Mouse (Mus musculus): ENCODE data around the gene Slc44a2.
A peak's percentile ranks its signal among the peaks of the same experiment; 100 is the strongest.
"Not testable (repeated sequence)": the region's sequence is repeated elsewhere in the genome, so short reads cannot be mapped to it uniquely, and the experiment has no call there.

Gene Slc44a2

DNA sequence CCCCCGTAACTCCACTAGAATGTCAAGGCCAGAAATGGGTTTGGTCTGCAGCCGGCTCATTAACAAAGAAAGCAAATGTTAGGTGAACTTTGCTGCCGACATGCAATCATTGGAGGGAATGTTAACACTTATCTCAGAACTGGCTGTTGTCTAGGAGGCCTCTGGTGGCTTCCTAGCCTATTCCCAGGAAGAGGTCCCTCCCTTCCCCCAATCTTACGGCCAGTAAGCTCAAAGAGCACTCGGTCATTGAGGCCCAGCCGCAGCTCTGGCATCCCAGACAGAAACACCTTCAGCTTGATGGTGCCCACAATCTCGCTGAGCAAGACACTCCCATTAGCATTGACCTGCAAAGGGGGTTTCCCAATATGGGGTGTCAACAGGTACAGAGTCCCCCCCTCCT lies 15.4 kb upstream of the Slc44a2 start:
- no peak for DNase-seq

GRCm38 (mm10) chr9:21309150-21309741 lies 11.3 kb upstream of the Slc44a2 start:
- peak in 1 of 2 experiments; percentile 21 for DNase-seq

DNA sequence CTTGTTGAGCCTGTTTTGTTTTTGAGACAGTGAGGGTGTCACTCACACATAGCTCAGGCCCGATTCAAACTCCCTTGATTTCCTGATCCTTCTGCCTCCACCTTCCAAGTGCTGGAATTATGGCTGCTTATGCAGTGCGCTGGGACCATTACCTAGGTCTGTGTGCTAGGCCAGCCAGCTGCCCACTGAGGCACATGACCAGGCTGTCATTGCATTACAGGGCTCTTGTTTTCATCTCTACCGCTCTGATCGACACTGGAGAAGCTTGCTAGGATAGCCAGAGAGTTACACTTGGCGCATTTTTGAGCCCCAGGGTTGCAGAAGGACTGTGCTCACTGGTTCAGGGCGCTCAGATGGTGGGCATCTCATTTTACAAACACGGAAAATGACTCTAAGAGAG lies 8.8 kb upstream of the Slc44a2 start:
- no peak for DNase-seq

DNA sequence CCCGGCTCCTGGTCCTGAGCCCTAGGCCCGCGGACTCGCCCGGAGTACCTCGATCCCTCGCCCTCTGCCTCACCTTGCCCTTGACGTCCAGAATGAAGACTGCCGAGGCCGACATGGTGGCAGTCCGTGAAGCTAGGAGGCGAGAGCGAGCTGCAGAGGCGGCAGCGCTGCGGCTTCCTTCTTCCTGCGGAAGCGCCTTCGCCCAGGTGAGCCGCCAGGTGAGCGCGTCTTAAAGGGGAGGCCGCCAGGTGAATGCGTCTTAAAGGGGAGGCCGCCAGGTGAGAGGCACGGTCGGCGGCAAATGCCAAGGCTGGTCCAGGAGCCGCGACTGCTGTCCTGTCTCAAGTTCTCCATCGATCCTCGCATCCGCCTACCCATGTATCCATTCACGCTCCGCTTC lies 8.4 kb upstream of the Slc44a2 start, which contains the start of gene Ap1m2:
Gene Ap1m2, minus strand, starts transcription at position 204 of the 400 bp plus-strand sequence.
- DNase-seq: peak; percentile 50 to 56

GRCm38 (mm10) chr9:21313394-21313793 lies 7.1 kb upstream of the Slc44a2 start:
- peak; percentile 73 to 84 for DNase-seq

DNA sequence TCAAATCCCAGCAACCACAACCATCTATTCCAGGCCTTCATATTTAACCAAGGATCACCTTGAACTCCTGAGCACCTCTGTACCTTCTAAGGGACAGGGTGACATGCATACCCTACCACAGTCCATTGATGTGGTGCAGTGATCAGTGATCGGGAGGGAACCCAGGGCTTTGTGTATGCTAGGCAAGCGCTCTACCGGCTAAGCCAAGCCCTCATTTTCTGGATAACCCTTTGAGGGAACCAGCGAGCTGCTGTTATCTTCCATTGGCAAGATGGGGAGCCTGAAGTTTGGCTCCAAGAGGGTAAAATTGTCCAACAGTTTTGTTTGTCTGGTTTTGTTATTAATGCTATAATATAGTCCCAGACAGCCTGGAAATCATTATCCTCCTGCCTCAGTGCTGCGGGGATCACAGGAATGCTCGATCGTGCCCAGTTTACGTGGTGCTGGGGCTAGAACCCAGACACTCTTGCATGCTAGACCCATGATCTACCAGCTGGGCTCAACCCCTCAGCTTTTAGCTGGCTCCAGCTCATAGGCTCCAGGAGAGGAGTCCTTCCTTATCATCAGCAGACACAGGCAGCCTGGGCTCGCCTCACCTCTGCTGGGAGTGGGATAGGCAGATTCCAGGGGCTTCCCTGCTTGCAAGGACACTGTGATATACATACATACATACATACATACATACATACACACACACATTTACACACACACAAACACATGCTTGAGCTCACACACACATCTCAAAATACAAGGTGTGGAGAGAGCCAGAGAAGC lies 5.9 kb upstream of the Slc44a2 start:
- DNase-seq: no peak

DNA sequence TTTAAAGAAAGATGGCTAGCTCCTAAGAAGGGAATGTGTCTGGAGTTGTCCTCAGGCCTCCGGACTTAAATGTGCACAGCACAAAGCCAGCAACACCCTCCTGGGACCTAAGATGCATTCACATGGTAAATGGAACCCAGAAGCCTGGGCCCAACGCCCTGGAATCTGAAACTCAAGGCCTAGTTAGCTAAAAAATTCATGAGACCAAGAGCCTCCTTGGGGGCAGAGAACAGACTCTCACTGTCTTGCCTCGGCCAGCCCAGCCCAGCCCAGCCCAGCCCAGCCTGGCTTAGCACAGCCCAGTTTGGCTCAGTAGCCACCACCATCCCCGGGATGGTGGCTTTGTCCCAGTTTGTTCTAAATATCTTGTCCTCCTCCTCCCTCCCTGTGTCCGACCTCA lies 5.1 kb upstream of the Slc44a2 start:
- no peak for DNase-seq

DNA sequence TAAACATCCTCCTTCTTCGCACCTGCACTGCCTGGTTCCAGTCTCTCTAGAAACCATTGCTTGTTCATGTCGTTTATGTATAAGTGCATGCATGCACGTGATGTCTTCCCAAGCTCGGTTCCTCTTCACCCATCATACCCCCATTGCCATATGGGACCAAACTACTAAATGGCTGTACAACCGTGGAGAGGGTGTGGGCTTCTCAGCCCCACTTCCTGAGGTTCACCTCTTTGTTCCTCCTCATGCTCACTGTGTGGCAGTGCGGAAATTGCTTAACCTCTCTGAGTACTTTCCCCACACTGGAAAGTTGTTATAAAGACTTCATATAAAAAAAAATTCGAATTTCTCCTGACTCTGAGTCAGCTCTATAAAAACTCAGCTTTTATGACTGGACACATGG lies 3.8 kb upstream of the Slc44a2 start:
- DNase-seq: no peak

GRCm38 (mm10) chr9:21318792-21319191 lies 1.7 kb upstream of the Slc44a2 start:
- no peak for DNase-seq

DNA sequence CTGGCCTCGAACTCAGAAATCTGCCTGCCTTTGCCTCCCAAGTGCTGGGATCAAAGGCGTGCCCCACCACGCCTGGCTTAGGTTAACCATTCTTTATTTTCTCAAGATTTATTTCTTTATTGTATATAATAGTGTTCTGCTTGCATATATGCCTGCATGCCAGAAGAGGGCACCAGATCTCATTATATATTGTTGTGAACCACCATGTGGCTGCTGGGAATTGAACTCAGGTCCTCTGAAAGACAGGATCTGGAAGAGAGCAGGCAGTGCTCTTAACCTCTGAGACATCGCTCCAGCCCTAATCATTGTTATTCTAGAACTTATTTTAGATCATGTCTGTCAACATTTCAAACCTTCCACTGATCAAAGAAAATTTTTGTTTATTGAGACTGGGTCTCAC lies 995 bp upstream of the Slc44a2 start:
- no peak for DNase-seq

DNA sequence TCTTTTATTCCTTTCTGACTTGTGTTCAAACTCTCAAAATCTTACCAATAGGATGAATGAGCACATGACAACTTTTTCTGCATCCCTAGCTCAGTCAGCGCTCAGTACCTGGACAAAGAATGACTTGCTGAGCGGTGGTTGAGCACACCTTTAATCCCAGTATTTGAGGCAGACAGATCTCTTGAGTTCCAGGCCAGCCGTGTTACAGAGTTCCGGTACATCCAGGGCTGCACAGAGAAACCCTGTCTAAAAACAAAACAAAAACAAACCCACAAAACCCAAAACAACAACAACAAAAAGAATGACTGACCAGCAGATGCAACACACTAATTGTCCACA lies 249 bp upstream of the Slc44a2 start:
- no peak for DNase-seq

DNA sequence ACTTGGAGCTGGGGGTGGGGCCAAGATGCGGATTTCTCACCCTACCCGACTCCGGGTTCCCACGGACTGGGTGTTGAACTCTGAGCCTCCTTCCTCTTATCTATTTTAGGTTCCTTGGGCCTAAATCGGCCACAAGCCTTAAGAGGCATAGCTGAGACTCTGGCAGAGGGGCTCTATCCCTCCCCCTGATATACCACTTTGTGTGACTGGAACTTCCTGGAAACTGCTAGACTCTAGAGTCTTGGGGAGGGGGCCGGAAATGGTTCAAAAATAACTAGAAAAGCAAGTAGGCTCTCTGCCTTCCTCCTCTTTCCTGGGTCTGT lies 976 bp downstream of the Slc44a2 start:
- peak; percentile 38 to 42 for DNase-seq

- DNase-seq: no peak
Observed at GRCm38 (mm10) chr9:21322211-21322916, 1.9 kb downstream of the Slc44a2 start.

DNA sequence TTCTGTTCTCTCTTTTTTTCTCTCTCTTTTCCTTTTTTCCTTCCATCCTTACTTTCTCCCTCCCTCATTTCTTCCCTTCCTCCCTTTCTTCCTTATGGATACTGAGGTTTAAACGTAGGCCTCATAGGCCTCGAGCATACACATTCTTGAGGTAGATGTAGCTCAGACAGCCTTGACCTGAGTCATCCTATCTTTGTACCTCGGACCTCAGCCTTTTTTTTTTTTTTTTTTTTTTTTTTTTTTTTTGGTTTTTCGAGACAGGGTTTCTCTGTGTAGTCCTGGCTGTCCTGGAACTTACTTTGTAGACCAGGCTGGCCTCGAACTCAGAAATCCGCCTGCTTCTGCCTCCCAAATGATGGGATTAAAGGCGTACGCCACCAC lies 2.4 kb downstream of the Slc44a2 start:
- not testable (repeated sequence) for DNase-seq

DNA sequence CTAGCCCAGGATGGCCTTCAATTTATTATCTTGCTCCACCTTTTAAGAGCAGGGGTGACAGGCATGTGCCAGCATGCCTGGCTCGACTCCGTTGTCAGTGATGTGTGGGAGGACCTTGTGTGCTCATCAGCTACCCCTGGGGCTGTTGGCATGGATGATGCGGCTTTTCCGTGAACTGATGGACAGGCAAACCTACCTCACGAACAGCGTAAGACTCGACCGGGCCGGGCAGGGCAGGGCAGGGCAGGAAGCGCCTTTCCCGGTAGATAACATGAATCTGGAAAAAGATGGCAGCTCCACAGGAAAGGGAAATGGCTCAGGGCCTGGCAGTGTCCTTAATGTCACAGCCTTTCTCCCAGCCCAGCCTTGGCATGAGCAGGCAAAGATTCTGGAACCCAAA lies 3.8 kb downstream of the Slc44a2 start:
- DNase-seq: peak; percentile 11 to 44

- no peak for DNase-seq
Observed at GRCm38 (mm10) chr9:21327569-21327968, 7.1 kb downstream of the Slc44a2 start.

DNA sequence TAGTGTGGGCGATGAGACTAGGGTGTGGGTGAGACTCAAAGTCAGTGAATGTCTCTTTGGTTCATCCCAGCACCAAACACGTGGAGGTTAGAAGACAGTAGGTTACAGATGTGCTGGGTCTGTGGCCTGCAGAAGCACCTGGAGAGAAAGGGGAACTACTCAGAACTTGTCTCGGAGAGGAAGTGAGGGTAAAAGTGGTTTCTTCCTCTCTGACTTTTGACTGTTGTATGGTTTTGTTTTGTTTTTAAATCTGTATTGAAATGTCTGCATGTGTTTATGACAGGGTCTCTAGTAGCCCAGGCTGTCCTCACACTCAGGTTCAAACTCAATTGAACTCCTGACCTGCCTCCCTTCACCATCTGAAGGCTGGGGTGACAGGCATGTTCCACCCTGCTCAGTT lies 7.5 kb downstream of the Slc44a2 start:
- DNase-seq: no peak

GRCm38 (mm10) chr9:21329041-21329440 lies 8.5 kb downstream of the Slc44a2 start:
- no peak for DNase-seq

DNA sequence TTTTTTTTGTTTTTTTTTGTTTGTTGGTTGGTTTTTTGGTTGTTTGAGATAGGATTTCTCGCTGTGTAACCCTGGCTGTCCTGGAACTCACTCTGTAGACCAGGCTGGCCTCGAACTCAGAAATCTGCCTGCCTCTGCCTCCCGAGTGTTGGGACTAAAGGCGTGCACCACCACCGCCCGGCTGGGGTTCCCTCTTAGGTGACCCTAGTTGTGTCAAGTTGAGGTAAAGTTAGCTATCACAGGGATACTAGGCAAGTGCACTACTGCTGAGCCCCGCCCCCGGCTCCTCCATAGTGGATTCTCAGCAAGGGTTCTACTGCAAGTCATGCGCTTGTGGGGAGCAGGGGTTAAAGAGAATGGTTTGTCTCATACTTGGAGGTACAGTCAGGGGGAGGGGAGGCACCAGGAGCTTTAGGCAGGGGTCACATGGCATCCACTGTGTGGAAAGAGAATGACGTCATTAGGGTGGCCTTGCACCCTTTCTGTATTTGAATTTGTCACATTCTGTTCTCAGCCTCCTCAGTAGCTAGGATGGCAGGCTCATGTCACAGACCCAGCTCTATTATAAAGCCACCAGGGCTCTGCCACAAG lies 9.3 kb downstream of the Slc44a2 start:
- DNase-seq: no peak

DNA sequence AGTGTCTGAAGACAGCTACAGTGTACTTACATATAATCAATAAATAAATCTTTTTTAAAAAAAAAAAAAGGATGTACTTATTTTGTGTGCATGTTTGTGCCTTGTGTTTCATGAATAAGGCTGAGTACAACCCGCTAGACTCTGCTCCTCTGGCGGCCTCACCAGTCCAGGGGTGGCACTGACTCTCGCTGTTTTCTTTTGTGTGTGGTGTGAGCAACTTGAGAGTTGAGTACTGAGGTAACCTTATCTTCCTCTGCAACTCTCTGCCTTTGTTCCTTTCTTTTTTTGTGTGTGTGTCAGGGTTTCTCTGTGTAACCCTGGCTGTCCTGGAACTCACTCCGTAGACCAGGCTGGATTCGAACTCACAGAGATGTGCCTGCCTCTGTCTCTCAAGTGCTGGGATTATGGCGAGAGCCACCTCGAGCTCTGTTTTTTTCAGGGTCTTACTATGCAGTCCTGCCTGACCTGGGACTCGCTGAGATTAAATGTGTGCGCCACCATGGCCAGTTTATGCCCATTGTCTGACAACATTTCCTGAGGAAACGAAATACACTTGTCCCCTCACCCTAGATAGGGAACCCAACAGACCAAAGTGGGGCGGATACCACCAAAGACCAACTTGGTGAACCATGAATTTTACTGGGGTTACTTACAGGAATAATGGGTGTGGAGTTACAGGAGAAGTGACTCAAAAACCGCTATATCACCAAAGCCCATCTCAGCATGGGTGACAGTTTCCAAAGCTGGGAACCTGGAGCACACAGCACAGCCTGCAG lies 11.1 kb downstream of the Slc44a2 start:
- DNase-seq: no peak

DNA sequence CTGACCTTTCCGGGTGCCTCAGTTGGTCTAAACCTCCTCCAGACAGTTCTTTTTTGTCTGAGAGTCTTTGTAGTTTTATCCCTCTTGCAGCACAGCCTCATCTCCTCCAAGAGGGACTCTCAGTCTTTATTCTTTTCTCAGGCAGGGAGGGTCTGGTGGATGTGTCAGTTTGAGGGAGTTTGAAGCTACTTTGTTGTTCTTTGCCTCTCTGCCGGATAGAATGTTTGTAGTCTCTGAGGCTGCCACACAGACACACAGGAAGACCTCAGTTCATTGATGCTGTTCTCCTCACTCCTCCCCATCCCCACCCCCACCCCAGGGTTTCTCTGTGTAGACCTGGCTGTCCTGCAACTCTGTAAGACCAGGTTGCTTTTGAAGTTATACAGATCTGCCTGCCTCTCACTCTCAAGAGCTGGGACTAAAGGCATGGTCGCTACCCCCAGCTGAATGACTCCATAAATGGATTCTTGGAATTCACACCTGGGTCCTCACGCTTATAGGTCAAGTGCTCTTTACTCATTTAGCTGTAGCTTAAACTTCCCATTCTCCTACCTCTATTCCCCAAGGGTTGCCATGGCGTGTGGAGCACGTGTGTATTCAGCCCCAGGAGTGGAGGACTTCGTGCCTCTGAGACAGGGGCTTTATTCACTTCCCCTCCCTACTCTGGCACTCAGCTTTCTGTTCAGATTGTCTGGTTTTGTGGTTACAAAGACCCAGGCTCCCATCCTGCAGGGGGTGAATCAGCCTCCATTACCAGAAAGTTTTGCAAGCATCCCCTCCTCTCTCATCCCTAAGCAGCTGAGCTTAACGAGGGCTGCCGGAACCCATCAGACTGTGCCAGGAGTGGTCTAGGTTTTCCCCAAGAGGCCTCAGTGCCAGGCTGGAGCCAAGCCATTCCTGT lies 11.9 kb downstream of the Slc44a2 start:
- DNase-seq: no peak

DNA sequence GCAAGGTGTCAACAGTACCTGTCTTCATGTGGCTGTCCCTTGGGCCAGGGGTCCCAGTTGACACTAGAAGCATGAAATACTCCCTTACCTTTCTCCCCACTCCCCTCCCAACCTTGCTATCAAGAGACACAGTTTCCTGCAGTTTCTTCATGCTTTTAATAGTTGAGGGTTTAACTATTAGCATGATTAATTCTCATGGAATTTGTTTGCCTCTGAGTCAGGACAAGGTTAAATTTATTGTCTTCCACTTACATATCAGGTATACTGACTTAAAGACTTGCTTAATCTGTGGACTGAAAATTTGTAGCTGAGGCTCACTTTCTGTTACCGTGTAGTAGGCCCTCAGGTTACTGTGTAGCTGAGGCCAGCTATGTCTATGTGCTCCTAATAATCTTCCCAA lies 13.0 kb downstream of the Slc44a2 start:
- DNase-seq: no peak
